ENCODE assay signal across 9 mouse cellular contexts in the genomic region with DNA sequence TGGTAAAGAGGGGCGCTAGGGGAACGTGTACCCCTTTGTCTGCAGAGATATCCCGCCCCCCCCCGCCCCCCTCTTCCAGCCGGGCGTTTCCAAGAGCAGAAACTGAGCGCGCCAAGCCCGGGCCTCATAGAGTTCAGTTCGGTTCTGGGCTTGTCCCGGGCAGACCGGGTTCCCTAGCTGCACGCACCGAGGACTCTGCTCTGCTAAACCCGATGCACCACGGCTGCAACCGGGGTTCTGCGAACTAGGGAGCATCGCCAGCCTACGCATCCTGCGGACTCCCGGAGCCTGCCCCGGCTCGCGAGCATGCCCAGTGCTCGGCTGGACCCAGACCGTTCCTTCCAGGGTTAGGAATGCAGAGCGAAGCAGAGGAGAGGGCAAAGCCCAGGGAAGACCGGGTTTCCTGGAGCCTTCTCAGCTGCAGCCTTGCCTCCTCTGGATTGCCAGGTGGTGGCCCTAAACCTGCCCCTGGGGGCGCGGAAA. TPM values are rescaled to one million over a fixed set of nuclear protein-coding genes. Genes with fewer than 3 reads are reported as not detected.
A peak's percentile ranks its signal among the peaks of the same experiment; 100 is the strongest.
DNase-seq lines count a peak whose midpoint lies in the region; ATAC-seq and TF ChIP-seq lines count a peak whose summit lies in the region.
"Had no signal": no experiment of that assay in that cellular context is flagged by ENCODE, and none has a peak within 500 bp of the region (broad histone marks: within the 10 kb centered on the region; RNA-seq: fewer than 3 reads in every experiment).

No protein-coding gene starts in this region.

- peak overlapping the region; percentile 68 for H3K4me3 ChIP-seq in gastrocnemius, adult 2 months
- H3K4me3 ChIP-seq in forebrain, embryonic 12.5 days (replicated peaks), result peak overlapping the region; percentile 74
- H3K4me3 ChIP-seq in hindbrain, embryonic 16.5 days (ENCODE audit: low read length), result peak overlapping the region; percentile 69

- H3K27ac ChIP-seq in gastrocnemius, adult 2 months, result no peak overlapping the region
- peak overlapping the region; percentile 88 for H3K27ac ChIP-seq in forebrain, embryonic 12.5 days
- H3K27ac ChIP-seq in hindbrain, embryonic 16.5 days (ENCODE audit: low read depth, low read length), result peak overlapping the region; percentile 90

- no peaks in the 10 kb centered on the region for H3K36me3 ChIP-seq in forebrain, embryonic 12.5 days (replicated peaks)
- H3K36me3 ChIP-seq in hindbrain, embryonic 16.5 days (ENCODE audit: control insufficient read depth, insufficient read depth, low read length), result no peaks in the 10 kb centered on the region

- ATAC-seq in forebrain, embryonic 12.5 days (ENCODE audit: low FRiP score), result peak; percentile 86
- peak; percentile 81 for ATAC-seq in hindbrain, embryonic 16.5 days

- peaks cover 17% of the 10 kb centered on the region for H3K4me1 ChIP-seq in forebrain, embryonic 12.5 days
- peaks cover 9% of the 10 kb centered on the region for H3K4me1 ChIP-seq in hindbrain, embryonic 16.5 days (ENCODE audit: control insufficient read depth, insufficient read depth, low read depth, low read length)

- H3K9me3 ChIP-seq in forebrain, embryonic 12.5 days, result no peaks in the 10 kb centered on the region
- no peaks in the 10 kb centered on the region for H3K9me3 ChIP-seq in hindbrain, embryonic 16.5 days (ENCODE audit: control insufficient read depth, low read length)

- WGBS in forebrain, embryonic 12.5 days, result under 1% methylated on average over 27 of the region's 31 CpGs
- WGBS in hindbrain, embryonic 16.5 days, result under 1% methylated on average over 31 of the region's 31 CpGs

- H3K9ac ChIP-seq in forebrain, embryonic 12.5 days, result peak overlapping the region; percentile 80
- H3K9ac ChIP-seq in hindbrain, embryonic 16.5 days (ENCODE audit: low read depth, low read length), result peak overlapping the region; percentile 89

- intact Hi-C loops in gastrocnemius, adult 2 months (cut with DNase I), result no loop called here
- intact Hi-C loops in gastrocnemius, postnatal 36 days (cut with DNase I), result no loop called here

- peak overlapping the region; percentile 78 for H3K4me2 ChIP-seq in forebrain, embryonic 12.5 days
- peak overlapping the region; percentile 75 for H3K4me2 ChIP-seq in hindbrain, embryonic 16.5 days (ENCODE audit: low read length)

- peaks cover 9% of the 10 kb centered on the region; the same call in 1 of the 2 replicates for H3K27me3 ChIP-seq in forebrain, embryonic 12.5 days
- H3K27me3 ChIP-seq in hindbrain, embryonic 16.5 days (replicated peaks; ENCODE audit: control insufficient read depth, insufficient read depth, low read length), result no peaks in the 10 kb centered on the region

- DNase-seq in gastrocnemius, adult 2 months, result peak; percentile 22
- no peak for DNase-seq in gastrocnemius, postnatal 36 days
- DNase-seq in brain, embryonic 18.5 days (ENCODE audit: low read depth, low spot score), result peak; percentile 43
- peak; percentile 13 for DNase-seq in liver
- DNase-seq in ovary, postnatal 36 days (ENCODE audit: low spot score), result peak; percentile 41
- no peak for DNase-seq in adipocyte (ENCODE audit: low spot score)

- TF ChIP-seq CTCF in gastrocnemius, adult 2 months (IDR thresholded peaks at IDR 0.05), result no peak

RNA-seq across cellular contexts. Expression of a gene that starts 0.9 kb away (rescaled TPM):
- total RNA-seq in gastrocnemius, adult 2 months (2021), result under 1 TPM; 0.42 to 0.43 TPM
- total RNA-seq in gastrocnemius, postnatal 36 days (2021), result under 1 TPM; 0.26 to 0.57 TPM
- 9.2 and 10.9 TPM in 2 replicates for polyA plus RNA-seq in forebrain, embryonic 12.5 days (2016; fragmentation: Nextera tagmentation; extraction: Ambion mirVana)
- 33.2 and 35.6 TPM in 2 replicates for polyA plus RNA-seq in hindbrain, embryonic 16.5 days (2015; fragmentation: Nextera tagmentation; extraction: Ambion mirVana)
- total RNA-seq: hematopoietic stem cell, adult 5-6 weeks had no signal

Comparison
In these comparisons a context has a peak if more than half of its experiments do, and no peak if none do; other contexts are left out.
1. DNase-seq: peak in gastrocnemius, adult 2 months (single experiment), brain, embryonic 18.5 days (single experiment), liver (single experiment) and ovary, postnatal 36 days (single experiment); none in gastrocnemius, postnatal 36 days (0 of 2) and adipocyte (single experiment).
2. Peak in every context shown above with its lines, with median percentiles within 50 percentile points of each other: H3K4me3 ChIP-seq.